Mouse (Mus musculus): ENCODE measurements around the gene Megf8.

DNA sequence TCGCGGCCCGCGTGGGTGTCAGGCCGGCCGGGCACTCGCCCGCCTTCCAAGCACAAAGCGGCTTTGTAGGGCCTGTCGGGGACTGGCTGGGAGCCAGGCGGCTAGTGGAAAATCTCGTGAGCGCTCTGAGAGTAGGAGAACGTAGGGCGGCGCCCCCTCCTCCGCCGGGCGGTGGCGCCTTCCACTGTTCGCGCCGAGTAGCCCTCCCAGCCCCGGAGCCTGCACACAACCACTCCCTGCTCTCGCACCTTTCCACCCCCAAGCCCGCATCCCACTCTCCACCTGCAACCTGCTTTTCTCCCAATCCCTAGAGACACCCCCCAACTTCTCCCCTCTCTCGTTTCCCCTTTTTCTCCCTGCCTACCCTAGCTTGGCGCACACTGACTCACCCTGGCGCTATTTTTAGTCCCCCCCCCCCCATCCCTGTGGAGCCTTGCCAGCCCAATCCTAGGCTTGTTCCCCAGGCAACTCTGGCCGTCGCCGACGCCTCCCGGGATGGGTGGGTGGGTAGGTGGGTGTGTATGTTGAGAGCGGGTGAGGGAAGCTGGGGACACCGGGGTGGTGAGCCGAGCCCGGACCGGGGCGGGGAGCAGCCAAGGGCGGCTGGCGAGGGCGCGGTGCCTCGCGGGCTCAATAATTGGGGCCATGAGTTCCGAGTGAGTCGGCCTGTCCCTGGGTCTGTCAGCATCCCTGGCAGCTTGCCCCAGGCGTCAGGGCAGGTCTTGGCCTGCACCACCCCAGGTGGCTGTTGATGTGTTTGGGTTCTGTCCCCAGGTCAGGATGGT is 37.7 kb upstream of the Megf8 start:
- TF ChIP-seq CTCF (IDR thresholded peaks at IDR 0.05; ENCODE audit: low read depth, low read length) (no peak), POLR2A (IDR thresholded peaks at IDR 0.05; ENCODE audit: extremely low read depth, insufficient read depth, low read length) (no peak)
